Mouse (Mus musculus): Measurements from ENCODE around the gene R3hdm2. TPM values are rescaled to one million over a fixed set of nuclear protein-coding genes. Genes with fewer than 3 reads are reported as not detected.

The R3hdm2 gene
- total RNA-seq, 2 experiments from 2014 or later, result 34.4 to 52.5 TPM

DNA sequence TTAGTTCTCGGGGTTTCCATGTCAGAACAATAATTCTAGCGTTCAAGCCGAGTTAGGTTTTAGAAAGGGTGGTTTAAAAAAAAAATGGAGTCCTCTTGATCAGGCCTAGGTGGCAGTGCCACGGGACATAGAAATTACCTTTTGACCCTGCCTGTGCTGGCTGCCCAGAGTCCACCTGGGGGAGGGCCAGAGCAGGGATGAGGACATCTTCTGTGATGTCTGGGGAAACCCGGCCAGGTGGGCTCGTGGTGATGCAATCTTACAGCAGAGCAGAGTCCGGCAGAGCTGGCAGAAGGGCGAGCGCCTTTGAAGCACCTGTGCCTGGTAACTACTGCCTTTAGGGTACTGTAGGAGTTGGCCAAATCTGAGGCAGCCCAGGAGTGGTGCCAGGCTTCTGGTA lies 27.9 kb upstream of the R3hdm2 start:
- ATAC-seq (replicated peaks; ENCODE audit: low FRiP score, poor library complexity, severe bottlenecking), result no peak

DNA sequence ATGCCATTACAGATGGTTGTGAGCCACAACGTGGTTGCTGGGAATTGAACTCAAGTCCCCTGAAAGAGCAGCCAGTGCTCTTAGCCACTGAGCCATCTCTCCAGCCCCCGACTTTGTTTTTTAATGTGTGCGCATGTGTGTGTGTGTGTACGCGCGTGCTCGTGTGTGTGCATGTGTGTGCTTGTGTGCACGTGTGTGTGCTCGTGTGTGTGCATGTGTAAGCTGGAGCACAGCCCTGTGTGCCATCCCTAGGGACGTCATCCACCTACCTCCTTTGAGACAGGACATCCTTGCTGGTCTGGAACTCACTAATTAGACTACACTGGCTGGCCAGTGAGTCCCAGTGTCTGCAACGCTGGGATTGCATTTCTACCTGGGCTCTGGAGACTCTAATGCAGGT lies 27.4 kb upstream of the R3hdm2 start:
- ATAC-seq (replicated peaks; ENCODE audit: low FRiP score, poor library complexity, severe bottlenecking), result no peak

DNA sequence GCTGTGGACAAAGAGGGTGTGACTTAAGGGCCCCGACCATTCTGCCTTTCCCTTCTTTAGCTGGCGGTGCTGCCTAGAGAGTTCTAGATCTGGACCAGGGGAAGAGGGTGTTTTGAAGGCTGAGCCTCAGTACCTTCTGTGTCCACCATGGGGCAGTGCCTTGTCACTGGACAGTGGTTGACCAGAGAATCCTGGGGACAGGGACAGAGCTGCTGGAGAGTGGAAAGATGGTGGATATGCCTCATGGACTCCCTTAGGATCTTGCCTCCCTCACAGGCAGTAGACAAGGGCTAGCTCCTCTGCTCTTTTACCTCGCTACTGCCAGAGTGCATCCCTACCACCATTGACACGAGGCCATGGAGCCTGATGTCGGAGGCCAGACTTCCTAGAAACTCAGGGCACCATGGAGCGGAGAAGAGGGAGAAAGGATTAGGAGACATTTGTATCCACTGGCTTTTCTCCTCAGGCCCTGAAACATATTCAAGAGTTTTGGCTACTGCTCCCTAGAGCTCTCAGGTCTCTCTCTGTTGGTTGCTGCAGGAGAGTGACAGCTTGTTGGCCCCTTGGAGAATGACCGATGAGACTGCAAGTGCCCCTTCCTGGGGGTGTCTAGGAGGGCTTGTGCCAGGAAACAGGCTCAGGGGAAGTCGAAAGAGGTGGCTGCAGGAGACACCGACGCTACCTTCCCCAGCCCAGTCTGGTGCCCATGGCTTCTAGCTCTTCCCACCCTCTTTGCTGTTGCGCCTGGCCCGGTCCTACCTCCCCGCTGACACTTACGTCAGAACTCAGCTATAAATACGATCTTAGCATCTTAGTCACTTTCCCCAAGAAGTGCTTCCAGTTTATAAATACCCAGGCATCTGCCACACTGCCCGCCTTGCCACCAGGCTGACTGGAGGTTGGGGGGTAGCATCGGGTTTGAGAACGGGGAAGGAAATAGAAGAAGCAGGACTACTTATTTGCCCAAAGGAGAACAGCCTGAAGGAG lies 25.9 kb upstream of the R3hdm2 start, which contains the start of gene Inhbe:
Gene Inhbe (minus strand): TSS at position 503 of the 987 bp plus-strand sequence.
- no peak for ATAC-seq (replicated peaks; ENCODE audit: low FRiP score, poor library complexity, severe bottlenecking)

DNA sequence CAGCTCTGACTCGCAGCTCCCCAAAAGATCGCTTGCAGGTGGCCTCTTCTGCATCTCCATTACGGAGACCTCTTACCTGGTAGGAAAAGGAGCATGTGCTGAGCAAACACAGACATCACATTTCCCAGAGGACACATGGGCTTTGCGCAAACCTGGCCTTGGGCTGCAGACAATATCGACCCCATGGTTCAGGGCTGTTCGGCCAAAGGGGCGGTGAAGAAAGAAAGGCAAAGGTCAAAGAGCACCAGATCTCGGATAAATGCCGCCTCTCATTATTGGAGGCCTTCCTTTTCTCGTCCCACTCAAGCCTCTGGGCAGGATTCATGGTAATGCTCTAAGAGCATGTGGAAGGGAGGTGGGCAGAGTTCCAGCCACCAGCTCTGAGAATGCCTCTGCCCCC lies 24.8 kb upstream of the R3hdm2 start:
- ATAC-seq (replicated peaks; ENCODE audit: low FRiP score, poor library complexity, severe bottlenecking), result no peak

DNA sequence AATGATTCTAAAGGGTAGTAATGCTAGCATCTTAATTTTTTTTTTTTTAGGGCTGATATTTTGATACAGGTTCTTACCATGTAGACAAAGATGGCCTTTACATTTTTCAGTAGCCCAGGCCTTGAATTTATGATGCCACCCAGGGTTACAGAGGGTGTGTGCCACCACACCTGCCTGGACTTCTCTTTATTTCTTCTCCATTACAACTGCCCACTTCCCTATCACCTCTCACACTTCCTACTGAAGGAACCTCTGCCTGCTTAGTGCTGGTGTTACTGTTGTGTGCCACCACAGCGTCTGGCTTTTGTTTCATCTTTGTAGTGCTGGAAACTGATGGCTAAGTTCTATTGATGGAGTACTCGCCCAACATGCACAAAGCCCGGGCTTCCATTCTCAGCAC lies 19.4 kb upstream of the R3hdm2 start:
- no peak for ATAC-seq (replicated peaks; ENCODE audit: low FRiP score, poor library complexity, severe bottlenecking)

DNA sequence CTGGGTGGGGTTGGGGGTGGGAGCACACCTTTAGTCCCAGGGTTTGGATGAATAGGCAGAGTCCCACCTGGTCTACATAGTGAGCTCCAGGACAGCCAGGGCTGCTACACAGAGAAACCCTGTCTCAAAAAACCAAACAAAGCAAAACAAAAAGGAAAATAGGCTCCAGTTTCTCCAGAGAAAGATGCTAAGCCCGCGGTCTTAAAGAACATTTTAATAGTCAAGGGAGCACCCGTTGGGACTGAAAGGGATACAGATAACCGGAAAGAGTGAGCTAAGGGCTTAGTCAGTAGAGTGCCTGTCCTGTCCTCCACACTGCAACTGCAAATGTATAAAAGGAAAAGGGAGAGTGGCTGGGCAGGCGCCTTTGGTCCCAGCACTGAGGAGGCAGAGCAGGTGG lies 13.0 kb upstream of the R3hdm2 start:
- no peak for ATAC-seq (replicated peaks; ENCODE audit: low FRiP score, poor library complexity, severe bottlenecking)

DNA sequence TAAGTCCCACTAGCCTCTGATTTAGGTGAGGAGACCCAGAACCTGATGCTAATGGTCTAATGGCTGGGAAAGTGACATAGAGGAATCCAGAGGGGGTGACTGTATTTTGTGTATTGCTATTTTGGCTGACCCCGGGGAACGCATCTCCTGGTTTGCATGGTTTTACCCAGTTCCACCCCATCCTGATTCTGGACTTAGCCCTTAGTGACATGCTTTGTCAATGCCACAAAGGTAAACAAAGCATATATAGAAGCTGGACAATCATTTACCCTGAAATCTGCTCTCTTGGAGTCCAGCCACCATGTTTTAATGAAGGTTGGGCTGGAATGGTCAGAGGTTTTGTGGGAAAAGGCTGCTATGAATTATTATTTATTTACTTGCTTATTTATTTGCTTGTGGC lies 11.9 kb upstream of the R3hdm2 start:
- no peak for ATAC-seq (replicated peaks; ENCODE audit: low FRiP score, poor library complexity, severe bottlenecking)

DNA sequence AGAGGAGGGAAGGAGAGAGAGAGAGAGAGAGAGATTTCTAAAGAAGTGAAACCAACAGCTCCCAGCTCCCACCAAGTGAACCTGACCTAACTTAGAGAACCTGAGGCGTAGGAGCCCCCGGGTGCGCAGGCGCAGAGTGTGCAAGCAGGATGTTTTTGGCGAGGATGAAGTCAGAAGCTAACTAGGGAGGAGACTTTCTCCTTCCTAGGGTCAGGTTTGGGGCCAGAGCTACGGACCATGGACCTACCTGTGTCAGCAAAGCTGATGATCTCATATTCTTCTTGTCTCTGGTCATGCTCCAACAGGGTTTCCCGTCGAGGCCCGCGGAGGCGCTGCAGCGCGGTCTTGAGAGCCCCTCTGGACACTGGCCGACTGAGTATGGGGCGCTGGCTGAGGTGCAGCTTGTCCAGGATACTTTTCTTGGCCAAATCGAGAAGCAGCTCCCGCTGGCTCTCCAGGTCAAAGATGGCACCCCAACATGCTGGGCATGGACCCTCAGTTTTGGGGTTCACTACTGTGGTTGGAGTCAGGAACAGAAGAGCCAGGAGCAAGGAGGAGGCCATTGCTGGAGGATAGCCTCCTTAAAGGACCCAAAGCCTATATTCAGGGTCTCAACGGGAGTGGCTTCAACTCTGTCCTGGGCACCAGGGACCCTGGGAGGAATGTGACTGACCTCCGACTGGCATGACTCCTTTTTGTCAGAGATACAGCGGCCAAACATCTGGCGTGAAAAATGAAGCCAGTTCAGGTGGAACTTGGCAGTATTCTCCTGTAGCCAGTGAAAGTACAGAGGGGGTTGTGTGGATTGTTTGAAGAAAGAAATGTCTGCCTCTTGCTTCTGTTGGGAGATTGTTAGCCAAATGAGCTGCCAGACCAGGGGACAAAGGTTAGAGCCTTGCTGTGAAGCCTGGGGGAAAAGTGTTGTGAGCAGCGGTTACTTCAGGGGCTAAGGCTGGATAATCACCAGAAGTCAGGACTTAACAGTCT lies 10.0 kb upstream of the R3hdm2 start, which contains the start of gene Inhbc:
Gene Inhbc (minus strand): TSS at position 598 of the 987 bp plus-strand sequence.
- no peak for ATAC-seq (replicated peaks; ENCODE audit: low FRiP score, poor library complexity, severe bottlenecking)

DNA sequence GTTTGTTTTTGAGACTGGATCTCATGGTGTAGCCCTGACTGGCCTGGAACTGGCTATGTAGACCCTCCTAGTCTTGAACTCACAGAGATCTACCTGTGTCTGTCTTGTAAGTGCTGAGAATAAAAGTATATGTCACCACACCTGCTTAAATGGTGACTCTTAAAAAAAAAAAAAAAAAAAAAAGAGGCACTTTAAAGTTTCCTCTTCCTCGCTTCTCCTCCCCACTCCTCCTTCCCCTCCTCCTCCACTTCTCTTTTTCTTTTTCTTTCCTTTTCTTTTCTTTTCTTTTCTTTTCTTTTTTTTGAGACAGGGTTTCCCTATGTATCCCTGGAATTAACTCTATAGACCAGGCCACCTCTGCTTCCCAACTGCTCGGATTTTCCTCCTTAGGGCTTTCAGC lies 9.1 kb upstream of the R3hdm2 start:
- ATAC-seq (replicated peaks; ENCODE audit: low FRiP score, poor library complexity, severe bottlenecking), result no peak

DNA sequence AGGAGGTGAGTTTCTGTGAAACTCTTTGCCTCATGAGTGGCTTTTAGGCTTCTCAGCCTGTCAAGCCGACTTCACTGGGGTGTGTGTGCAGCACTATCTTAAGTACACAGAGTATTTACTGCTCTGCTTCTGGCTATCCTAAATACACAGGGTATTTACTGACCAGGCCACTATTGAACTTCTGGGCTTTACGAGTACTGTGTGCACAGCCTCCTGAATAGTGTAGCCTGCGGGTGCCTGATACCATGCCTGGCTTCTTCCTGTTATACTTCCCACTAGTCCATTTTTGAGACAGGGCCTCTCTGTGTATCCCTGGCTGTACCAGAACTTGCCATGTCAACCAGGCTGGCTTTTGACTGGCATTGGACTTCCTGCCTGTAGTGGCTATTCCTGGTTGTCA lies 2.4 kb upstream of the R3hdm2 start:
- ATAC-seq (replicated peaks; ENCODE audit: low FRiP score, poor library complexity, severe bottlenecking), result no peak

DNA sequence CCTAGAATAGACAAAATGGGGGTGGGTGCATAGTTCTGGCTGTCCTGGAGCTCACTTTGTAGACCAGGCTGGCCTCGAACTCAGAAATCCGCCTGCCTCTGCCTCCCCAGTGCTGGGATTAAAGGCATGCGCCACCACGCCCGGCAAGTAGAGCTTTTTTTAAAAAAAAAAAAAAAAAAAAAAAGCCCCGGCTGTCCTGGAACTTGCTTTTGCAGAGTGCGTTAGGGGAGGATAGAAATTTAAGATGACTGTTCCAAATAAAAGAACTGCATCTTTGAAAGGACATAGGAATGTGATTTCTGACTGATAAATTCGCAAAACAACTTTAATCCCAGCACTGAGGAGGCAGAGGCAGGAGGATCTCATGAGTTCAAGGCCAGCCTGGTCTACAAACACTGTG lies 473 bp upstream of the R3hdm2 start:
- ATAC-seq (replicated peaks; ENCODE audit: low FRiP score, poor library complexity, severe bottlenecking), result no peak

DNA sequence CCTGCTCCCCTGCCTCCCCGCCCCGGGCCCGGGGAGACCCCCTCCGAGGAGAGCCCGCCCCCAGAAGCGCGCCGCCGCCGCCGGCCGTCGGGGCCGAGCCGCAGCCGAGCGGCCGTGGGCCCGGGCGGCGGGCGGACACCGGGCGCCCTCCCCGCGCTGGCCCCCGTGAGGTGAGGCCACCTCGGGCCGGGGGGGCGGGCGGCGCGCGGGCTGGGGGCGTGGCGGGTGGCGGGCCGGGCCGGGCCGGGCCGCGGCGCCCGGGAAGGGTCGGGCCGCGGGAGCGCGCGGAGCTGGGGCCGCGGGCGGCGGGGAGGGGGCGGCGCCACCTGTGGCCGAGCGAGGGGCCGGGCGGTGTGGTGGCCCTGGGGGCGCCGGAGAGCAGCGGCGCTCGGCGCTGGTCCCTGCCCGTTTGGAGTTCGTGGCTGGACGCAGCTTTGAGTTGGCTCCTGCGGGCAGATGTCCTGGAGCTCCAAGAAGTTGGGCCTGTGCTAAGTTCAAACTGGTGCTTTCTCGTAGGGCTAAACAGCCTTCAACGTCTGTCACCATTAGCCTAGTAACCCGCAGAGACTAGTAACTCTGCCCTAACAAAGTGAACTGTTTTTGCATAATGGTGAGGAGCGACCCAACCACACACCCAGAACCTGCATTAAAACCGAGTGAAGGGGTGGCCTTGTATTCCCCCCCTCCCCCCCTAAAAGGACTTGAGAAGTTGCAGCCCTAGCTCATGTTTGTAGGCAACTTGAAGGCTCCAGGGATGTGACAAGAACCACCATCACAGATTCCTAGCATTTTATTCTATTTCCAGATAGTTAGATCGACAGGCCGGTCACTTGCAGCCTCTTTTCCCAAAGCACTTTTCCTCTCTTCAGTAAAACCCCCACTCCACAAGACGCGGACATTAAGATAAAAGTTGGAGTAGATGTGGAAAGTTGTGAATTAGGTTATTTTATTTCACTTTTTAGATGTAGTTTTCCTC lies 928 bp downstream of the R3hdm2 start:
- peak; percentile 46; the same call in 1 of the 2 replicates for ATAC-seq (replicated peaks; ENCODE audit: low FRiP score, poor library complexity, severe bottlenecking)

DNA sequence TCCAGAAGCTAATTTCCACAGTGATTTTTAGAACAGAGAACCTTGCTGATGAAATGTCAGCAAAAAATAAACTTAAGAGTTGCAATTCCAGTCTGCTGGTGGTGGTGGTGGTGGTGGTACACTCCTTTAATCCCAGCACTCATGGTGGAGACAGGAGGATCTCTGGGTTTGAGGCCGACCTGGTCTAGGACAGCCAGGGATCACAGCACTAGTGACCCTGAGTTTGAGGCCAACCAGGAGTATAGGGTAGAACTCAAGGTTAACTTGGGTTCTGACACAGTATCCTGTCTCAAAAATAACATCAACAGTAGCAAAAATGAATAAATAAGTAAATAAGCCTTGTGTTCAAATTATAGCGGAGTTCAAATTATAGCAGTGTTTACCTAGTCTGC lies 1.6 kb downstream of the R3hdm2 start:
- ATAC-seq (replicated peaks; ENCODE audit: low FRiP score, poor library complexity, severe bottlenecking), result no peak

DNA sequence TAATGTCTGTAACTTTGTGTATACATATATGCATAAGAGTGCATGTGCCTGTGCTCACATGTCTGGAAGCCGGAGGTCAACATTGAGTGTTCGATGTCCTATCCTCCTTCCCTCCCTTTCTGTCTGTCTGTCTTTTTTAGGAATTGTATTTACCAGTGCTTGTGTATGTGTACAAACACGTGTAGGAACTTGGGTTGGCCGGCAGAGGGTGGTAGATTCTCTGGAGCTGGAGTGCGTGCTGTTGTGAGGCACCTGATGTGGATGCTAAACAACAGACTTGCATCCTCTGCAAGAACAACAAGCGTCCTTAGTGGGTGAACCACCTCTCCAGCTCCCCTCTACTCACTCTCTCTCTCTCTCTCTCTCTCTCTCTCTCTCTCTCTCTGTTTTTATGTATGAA lies 11.6 kb downstream of the R3hdm2 start:
- no peak for ATAC-seq (replicated peaks; ENCODE audit: low FRiP score, poor library complexity, severe bottlenecking)

DNA sequence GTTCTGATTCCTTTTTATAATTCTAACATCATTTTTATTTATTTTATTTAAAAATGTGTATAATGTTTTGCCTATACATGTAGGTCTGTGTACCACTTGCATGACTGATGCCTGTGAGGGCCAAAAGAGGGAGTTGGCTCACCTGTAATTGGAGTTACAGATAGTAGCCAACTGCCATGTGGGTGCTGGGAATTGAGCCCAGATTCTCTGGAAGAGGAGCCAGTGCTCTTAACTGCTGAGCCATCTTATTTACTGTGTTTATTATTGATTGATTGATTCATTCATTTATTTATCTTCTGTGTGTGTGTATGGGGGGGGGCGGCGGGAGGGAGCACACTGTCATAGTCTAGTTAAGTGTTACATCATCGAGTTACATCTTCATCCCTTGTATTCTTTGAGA lies 24.6 kb downstream of the R3hdm2 start:
- ATAC-seq (replicated peaks; ENCODE audit: low FRiP score, poor library complexity, severe bottlenecking), result no peak

DNA sequence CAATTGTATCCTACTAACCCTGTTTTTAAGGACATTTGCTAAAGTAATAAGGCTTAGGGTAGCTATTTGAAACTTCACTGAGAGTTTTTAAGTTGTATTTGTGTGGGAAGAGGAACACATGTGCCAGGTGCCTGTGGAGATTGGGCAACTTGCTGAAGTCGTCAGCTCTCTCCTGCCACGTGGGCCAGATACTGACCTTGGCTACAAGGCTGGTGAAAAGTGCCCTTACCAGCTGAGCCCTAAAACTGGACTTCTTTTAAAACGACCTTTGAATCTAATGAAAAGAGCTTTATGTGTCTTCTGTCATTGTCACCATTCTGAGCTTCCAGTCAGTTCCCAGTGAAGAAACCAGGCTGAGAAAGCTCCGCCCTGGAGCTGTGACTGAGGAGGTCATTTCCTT lies 27.3 kb downstream of the R3hdm2 start:
- ATAC-seq (replicated peaks; ENCODE audit: low FRiP score, poor library complexity, severe bottlenecking), result no peak

DNA sequence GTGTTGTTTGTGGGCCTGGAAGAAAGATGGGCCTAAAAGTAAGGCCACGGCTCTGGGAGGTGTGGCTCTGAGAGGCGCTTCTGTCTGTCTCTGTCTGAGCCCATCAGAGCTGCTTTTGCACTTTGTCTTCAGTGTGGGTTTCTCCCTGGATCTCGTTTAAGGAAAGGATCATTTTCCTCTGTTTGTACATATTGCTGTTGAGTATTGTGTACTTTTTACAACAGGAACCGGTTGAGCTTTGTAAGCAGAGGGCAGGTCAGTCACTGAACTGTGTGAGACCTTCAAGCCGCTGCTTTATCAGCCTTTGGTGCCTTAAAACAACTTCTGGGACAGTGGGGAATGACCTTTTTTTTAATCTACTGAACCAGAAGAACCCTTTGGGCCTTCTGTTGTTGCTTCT lies 32.0 kb downstream of the R3hdm2 start:
- ATAC-seq (replicated peaks; ENCODE audit: low FRiP score, poor library complexity, severe bottlenecking), result no peak

DNA sequence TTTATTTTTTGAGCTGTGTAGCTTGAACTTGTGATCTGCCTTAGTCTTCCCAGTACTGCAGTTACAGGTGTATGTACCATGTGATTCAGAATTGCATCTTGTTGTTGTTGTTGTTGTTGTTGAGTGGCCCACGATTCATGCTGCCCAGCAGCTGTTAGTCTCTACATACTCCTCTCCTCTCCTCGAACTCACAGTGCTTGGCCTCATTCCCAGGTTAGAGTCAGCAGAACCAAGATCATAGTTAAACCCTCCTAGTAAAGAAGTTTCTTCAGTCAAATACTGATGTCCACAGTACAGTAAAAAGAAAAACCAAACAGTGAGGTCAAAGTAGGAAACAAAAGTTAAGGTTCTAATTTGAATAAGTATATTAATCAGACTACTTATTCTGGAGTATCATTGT lies 32.6 kb downstream of the R3hdm2 start:
- ATAC-seq (replicated peaks; ENCODE audit: low FRiP score, poor library complexity, severe bottlenecking), result no peak

DNA sequence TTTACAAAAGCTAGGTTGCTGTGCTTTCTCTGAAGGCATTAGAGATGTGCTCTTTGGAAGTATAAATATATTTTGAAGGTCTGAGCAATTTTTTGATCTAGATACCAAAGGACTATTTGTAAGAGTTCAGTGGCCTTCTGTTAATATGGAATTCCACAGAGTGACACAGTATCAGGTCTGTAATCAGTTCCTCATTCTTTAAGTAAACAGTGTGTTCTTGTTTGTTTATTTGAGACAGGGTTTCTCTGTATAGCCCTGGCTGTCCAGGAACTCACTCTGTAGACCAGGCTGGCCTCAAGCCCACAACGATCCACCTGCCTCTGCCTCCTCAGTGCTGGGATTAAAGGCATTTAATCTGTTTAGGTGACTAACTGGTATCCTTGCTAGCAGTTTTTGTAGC lies 33.5 kb downstream of the R3hdm2 start:
- ATAC-seq (replicated peaks; ENCODE audit: low FRiP score, poor library complexity, severe bottlenecking), result no peak
